Mouse (Mus musculus): ENCODE data around the gene Bcas3.

Gene Bcas3

GRCm38 (mm10) chr11:85543311-85543710 lies 190.3 kb downstream of the Bcas3 start:
- no peak for DNase-seq

DNA sequence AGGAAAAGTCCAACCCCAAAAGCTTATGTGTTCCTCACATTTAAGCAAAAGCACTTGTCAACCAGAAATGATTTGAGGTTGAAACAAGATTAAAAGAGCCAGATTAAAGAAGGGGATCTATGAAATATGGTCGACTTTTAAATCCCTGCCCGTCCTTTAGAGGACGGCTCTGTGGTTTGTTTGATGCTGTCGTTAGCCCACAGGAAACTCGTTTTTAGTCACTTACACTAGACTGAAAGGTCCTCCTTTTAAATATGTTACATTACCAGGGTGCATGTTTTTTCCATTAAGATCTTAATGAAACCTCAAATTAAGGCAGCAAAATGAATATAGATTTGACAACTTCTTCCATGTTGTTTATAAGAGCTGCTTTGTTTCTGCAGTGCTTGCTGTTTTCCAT lies 192.6 kb downstream of the Bcas3 start:
- DNase-seq: no peak

DNA sequence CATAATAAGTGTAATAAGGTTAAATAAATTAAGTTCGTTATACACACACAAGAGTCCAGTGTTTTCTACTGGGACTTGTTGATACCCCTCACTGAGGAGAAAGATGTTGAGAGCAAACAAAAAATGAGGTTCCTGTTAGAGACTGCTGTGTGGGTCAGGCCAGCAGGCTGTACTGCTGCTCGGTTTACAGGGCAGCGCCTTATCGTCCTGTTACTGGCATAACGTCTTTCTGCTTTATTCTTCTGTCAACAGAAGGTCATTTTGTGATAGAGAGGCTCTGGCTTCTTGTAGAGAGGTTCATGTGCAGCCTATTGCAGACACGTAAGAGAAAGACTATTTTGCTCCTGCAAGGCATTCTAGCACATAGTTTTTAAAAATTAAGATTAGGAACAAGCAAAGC lies 195.0 kb downstream of the Bcas3 start:
- DNase-seq: no peak

DNA sequence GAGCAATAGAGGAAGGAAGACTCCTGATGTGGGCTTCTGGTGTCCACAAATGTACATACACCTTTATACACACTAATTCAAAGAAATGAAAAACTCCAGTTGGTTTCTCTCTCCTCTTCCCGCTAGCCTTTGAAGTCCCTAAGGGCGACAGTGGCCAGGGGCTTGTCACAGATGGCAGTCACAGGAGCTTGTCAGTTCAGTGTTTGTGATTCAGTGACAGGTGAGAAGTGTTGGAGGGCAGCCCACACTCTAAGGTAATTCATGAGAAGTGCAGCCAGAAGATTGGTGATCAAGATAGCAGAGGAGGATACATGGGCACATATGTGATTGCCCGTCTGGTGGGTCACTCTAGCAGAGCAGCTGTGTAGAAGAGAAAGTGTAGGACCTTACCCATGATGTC lies 196.7 kb downstream of the Bcas3 start:
- DNase-seq: no peak

- no peak for DNase-seq
Observed at GRCm38 (mm10) chr11:85555066-85555465, 202.1 kb downstream of the Bcas3 start.

- DNase-seq: no peak
Observed at GRCm38 (mm10) chr11:85555721-85556120, 202.8 kb downstream of the Bcas3 start.

DNA sequence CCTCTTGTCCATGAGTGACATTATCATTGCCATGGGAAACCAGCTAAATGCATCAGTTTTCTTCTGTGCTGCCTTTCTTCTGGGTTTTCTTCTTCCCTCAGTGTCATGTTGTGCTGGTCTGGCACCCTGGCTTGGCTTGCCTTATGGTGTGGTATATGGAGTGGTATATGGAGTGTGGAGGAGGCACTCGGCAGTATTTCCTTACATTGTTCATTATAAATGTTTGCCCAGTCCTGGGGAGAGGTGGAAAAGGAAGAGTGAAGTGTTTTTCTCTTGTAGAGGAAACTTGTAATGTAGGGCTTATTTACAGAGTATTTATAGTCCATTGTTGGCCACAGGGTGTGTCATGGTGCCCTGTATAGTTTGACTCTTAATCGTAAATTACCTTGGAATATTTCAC lies 212.1 kb downstream of the Bcas3 start:
- no peak for DNase-seq

GRCm38 (mm10) chr11:85571040-85571439 lies 218.1 kb downstream of the Bcas3 start:
- no peak for DNase-seq

GRCm38 (mm10) chr11:85571936-85572335 lies 219.0 kb downstream of the Bcas3 start:
- DNase-seq: no peak

DNA sequence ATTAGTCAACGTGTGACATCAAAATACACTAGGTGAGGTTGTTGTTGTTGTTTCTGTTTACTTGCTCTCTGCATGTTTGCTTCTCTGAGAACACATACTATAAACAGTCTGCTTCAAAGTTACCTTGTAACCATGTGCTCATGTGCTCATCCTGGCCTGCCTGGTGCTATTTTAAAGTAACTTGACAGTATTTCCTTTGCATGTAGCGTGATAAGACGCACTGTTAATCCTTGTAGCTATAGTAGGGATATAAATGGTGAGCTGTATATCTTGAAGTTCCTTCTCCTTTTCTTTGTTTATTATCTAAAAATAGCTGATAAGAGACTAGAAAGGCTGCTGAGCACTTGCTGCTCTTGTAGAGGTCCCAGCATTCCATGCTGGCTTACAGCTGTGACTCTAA lies 219.6 kb downstream of the Bcas3 start:
- no peak for DNase-seq

DNA sequence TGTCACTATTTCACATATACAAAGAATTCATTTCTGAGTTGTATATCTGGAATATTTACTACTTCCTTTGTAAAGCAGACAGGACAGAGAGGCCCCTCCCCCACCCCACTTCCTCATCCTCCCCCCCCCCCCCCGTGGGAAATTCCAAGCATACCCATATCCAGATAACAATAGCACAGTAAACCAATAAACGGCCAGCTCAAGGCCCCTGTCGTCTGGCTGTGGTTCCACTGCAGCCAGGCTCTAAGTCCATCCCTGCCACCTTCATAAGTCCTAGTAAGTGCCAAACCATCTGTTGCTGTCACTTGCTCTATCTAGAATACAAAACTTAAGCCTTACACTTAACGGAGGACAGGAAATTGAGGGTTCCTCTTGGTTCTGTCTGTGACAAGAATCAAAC lies 221.5 kb downstream of the Bcas3 start:
- DNase-seq: peak; percentile 79

GRCm38 (mm10) chr11:85577816-85578645 lies 225.1 kb downstream of the Bcas3 start:
- DNase-seq: no peak

DNA sequence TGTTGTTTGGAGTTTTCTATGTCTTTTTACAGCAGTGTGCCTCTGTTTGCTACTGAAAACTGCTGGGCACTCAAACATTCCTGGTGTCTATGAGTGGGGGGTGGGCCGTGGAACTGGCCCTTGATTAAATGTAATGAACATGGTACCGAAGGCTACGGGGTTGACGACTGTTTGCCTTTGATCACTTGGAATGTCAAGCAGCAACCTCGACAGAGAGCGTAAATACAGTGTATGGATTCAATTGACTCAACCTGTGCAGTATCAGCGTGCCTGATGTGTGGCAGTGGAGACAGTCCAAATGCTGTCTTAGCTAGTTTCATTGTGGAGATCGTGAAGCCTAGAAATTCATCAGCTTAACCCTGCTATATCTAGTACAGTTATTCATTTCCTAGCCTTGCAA lies 231.1 kb downstream of the Bcas3 start:
- DNase-seq: no peak

- no peak for DNase-seq
Observed at GRCm38 (mm10) chr11:85593636-85594035, 240.7 kb downstream of the Bcas3 start.

DNA sequence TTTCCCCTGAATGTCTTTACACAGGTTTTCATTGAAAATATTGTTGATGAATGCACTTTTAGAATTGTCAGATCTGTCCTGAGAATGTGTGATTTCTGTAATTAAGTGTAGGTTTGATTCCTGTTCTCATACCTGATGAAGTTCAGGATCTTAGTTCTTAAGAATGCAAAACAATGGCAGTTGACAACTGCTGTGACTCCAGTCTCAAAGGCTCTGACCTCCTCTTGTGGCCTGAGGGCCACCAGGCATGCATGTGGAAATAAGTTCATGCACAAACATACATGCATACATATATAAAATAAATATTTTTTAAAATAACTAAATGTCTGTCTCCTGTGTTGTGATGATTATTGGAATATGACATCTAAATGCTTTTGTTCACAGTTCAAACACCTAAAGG lies 246.3 kb downstream of the Bcas3 start:
- DNase-seq: no peak

DNA sequence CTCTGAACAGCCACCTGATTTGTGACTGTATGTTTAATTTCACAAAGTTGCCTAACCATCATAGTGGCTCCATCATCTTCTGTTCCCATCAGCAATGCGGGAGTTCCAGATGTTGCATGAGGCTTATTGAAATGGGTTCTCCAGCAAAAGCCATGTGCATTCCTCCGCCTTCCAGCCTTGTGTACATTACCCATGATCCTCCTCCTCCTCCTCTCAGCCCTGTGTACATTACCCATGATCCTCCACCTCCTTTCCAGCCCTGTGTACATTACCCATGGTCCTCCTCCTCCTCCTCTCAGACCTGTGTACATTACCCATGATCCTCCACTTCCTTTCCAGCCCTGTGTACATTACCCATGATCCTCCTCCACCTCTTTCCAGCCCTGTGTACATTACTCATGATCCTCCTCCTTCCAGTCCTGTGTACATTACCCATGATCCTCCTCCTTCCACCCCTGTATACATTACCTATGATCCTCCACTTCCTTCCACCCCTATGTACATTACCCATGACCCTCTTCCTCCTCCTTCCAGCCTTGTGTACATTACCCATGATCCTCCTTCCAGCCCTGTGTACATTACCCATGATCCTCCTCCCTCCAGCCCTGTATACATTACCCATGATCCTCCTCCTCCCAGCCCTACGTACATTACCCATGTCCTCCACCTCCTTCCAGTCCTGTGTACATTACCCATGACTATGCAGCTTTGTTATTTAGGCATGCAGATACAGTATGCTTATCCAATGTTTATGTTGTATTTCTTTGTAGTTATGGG lies 250.8 kb downstream of the Bcas3 start:
- no peak for DNase-seq

DNA sequence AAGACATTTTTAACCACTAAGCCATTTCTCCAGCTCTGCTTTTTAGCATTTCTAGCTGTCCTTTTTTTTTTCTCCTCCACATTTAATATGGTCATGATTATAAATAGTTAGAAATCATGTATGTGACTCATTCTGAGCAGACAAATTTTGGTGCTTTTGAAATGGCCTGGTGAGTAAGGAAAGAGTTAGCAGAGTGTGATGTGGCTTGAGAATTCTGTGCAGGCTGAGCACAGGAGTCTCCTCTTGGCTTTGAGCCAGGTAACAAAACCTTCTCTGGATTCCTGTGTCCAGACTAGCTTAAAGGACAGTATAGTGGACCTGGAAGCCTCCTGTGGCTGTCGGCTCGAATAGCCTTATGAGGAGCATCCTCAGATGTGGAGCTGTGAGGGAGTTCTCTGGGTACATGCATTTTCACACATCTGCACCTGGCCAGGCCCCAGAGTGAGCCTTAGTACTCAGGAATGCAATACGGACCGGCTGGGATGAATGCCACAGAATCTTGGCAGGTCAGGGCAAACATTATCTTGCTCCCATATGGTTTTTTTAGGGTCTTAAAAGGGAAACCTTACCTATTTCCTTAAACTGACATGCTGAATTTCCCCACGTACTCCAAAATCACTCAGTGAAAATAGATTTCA lies 256.5 kb downstream of the Bcas3 start:
- DNase-seq: no peak

DNA sequence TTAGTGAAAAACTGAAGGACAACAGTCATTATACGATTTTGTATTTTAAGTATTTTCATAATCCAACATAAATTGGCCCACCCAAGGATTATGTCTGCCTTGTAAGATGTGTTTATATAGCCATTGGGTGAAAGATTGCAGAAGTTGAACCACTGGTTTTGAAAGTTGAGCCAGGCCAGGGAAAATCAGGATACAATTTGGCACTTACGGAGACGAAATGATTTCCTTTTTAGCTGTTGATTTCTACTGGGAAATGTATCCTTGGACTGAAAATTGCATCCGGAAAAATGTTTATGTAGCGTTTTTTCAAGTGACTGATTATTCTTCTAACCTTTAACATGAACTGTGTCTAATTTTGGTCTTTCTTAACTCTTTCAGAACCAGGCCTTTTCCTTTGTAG lies 260.1 kb downstream of the Bcas3 start:
- no peak for DNase-seq

DNA sequence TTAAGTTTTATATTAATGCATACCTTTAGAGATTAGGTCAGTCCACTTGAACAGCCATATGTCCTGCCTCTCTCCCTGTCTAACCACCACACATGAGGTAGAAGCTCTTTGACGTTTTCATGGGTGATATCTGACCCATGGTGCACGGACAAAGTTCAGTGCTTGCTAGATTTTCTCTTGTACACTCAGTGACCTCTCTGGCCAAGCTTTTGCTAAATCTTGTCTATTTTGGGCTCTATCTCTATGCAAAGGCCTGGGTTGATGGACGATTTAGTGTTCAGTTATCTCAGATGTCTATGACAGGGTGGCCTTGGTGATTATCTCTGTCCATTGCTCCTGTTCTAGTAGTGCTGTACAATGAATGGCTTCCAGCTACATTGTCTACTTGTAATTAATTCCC lies 260.6 kb downstream of the Bcas3 start:
- no peak for DNase-seq

- DNase-seq: no peak
Observed at GRCm38 (mm10) chr11:85614431-85614830, 261.5 kb downstream of the Bcas3 start.

GRCm38 (mm10) chr11:85615421-85615820 lies 262.5 kb downstream of the Bcas3 start:
- DNase-seq: peak; percentile 62

- DNase-seq: no peak
Observed at GRCm38 (mm10) chr11:85621486-85621885, 268.5 kb downstream of the Bcas3 start.

GRCm38 (mm10) chr11:85621994-85622393 lies 269.0 kb downstream of the Bcas3 start:
- no peak for DNase-seq

- DNase-seq: no peak
Observed at GRCm38 (mm10) chr11:85625206-85625605, 272.2 kb downstream of the Bcas3 start.

Data from kidney, postnatal 10 days (tissue).